Mouse (Mus musculus): Measurements from ENCODE around the gene Terb2. TPM values are rescaled to one million over a fixed set of nuclear protein-coding genes. Genes with fewer than 3 reads are reported as not detected.

The Terb2 gene
- total RNA-seq, 2 experiments from 2014 or later: not detected

Other genes starting within 250 kb of the Terb2 start
- 10 to 100 TPM; 35.9 to 38.3 TPM for gene Ctdspl2, start 230.3 kb upstream of the Terb2 start, total RNA-seq (2021)
- under 1 TPM in 1 of 2 experiments, not detected in 1; 0.18 TPM for gene Mageb3, start 230.2 kb upstream of the Terb2 start, total RNA-seq (2021)
- 10 to 100 TPM; 19.3 to 20.5 TPM for gene Eif3j1, start 157.7 kb upstream of the Terb2 start, total RNA-seq (2021)
- gene Spg11, start 67.9 kb upstream of the Terb2 start, total RNA-seq (2021): 10 to 100 TPM; 14.9 to 16.6 TPM
- 100 to 1,000 TPM; 104 to 107 TPM for gene B2m, start 38.6 kb upstream of the Terb2 start, total RNA-seq (2021)
- gene Trim69, start 25.6 kb upstream of the Terb2 start, total RNA-seq (2021): not detected
- gene Patl2, start 83 bp upstream of the Terb2 start, total RNA-seq (2021): not detected
- 10 to 100 TPM; 14.8 to 14.9 TPM for gene Sord, start 48.5 kb downstream of the Terb2 start, total RNA-seq (2021)
- under 1 TPM in 1 of 2 experiments, not detected in 1; 0.07 TPM for gene Duox2, start 112.2 kb downstream of the Terb2 start, total RNA-seq (2021)
- not detected for gene Duoxa2, start 112.6 kb downstream of the Terb2 start, total RNA-seq (2021)
- not detected for gene Duoxa1, start 127.5 kb downstream of the Terb2 start, total RNA-seq (2021)
- gene Duox1, start 129.4 kb downstream of the Terb2 start, total RNA-seq (2021): under 1 TPM in 1 of 2 experiments, not detected in 1; 0.07 TPM
- gene Shf, start 182.9 kb downstream of the Terb2 start, total RNA-seq (2021): 10 to 100 TPM; 64.9 to 72.2 TPM
- gene Slc28a2, start 240.2 kb downstream of the Terb2 start, total RNA-seq (2021): not detected

All from left cerebral cortex, postnatal 25 days (tissue).